Mouse (Mus musculus): ENCODE measurements around the gene Gm10031.

DNA sequence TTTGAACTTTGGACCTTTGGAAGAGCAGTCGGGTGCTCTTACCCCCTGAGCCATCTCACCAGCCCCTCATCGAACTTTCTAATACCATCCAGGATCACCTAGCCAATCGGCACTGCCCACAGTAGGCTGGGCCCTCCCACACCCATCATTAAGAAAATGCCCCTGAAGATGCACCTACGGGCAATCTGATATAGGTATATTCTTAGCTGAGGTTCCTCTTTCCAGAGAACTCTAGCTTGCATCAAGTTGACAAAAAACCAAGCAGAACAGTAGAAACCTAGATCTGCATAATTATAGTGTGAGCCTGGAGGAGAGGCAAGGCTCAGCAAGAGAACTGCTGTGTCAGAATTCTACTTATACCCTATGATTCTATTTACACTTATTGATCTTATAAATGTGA is 10.1 kb downstream of the Gm10031 start:
- TF ChIP-seq CHD2 (IDR thresholded peaks at IDR 0.05; ENCODE audit: low read depth, low read length) (no peak), ZC3H11A (IDR thresholded peaks at IDR 0.05; ENCODE audit: borderline replicate concordance, low read depth, low read length) (no peak), HCFC1 (IDR thresholded peaks at IDR 0.05; ENCODE audit: borderline replicate concordance, insufficient read depth, low read length) (no peak), MAFK (IDR thresholded peaks at IDR 0.05; ENCODE audit: insufficient read depth, low read depth, low read length) (no peak), ZNF384 (IDR thresholded peaks at IDR 0.05; ENCODE audit: low read depth, low read length) (no peak)

Data from ES-E14 (cell line).